Mouse (Mus musculus): ENCODE measurements at regions not wholly inside any gene's neighbourhood (a gene's known extent, or its start where the extent isn't known, plus 50 kb on each side); places are given as distances from the start of the nearest gene placed in this dataset.
"Not testable (repeated sequence)": the region's sequence is repeated elsewhere in the genome, so short reads cannot be mapped to it uniquely, and the experiment has no call there.

DNA sequence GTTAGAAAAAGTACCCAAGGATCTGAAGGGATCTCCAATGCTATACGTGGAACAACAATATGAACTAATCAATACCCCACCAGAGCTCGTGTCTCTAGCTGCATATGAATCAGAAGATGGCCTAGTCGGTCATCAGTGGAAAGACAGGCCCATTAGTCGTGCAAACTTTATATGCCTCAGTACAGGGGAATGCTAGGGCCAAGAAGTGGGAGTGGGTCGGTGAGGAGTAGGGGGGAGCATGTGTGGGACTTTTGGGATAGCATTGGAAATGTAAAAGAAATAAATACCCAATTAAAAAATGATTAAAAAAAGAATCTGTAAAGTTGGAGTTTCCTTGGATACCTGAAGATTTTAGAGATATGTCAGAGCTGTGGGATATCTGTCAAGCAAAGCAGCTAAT, 128.5 kb downstream of the Btbd35f27 start:
- peak; percentile 5 for DNase-seq
- intact Hi-C loops (cut with DNase I; ENCODE audit: low total_unique reads), result not testable (repeated sequence)

GRCm38 (mm10) chrX:5081364-5081763, 129.4 kb downstream of the Btbd35f27 start:
- intact Hi-C loops (cut with DNase I; ENCODE audit: low total_unique reads); DNase-seq: not testable (repeated sequence)

All from gastrocnemius, postnatal 14 days (tissue).